Mouse (Mus musculus): ENCODE data around the gene Serpina3f. TPM values are rescaled to one million over a fixed set of nuclear protein-coding genes. Genes with fewer than 3 reads are reported as not detected.

Gene Serpina3f
- polyA plus RNA-seq, 1 experiment: not detected

GRCm38 (mm10) chr12:104243307-104243706 is 29.0 kb downstream of the Serpina3f start:
- Histone ChIP-seq H3K4me3 (no peak overlapping the region), H3K4me2 (ENCODE audit: low read depth) (no peak overlapping the region), H3ac (ENCODE audit: control insufficient read depth, insufficient read length) (no peak overlapping the region), H3K27me3 (ENCODE audit: control insufficient read depth, insufficient read depth, insufficient read length) (no peaks in the 10 kb centered on the region), H3K79me2 (ENCODE audit: control insufficient read depth, insufficient read depth) (no peaks in the 10 kb centered on the region), H3K36me3 (ENCODE audit: control insufficient read depth, insufficient read depth) (no peaks in the 10 kb centered on the region)
- TF ChIP-seq TCF12 (IDR thresholded peaks at IDR 0.05; ENCODE audit: insufficient read depth, poor library complexity, severe bottlenecking): no peak
- no peak for TF ChIP-seq REST (IDR thresholded peaks at IDR 0.05; ENCODE audit: insufficient read depth, insufficient read length)
- no peak for TF ChIP-seq SRF (IDR thresholded peaks at IDR 0.05; ENCODE audit: control insufficient read depth, insufficient read length, low read depth)
- no peak for TF ChIP-seq TCF3 (IDR thresholded peaks at IDR 0.05; ENCODE audit: insufficient read length, low read depth)
- no peak for TF ChIP-seq MYOG (IDR thresholded peaks at IDR 0.05; ENCODE audit: control insufficient read depth in 1 of 3, insufficient read depth in 1 of 3, insufficient read length in 2 of 3, low read depth in 2 of 3)
- TF ChIP-seq MYOD1 (IDR thresholded peaks at IDR 0.05; ENCODE audit: control insufficient read depth in 1 of 3, insufficient read length in 2 of 3, low read depth in 2 of 3): no peak

GRCm38 (mm10) chr12:104245092-104245491 is 30.7 kb downstream of the Serpina3f start:
- TF ChIP-seq CEBPB (IDR thresholded peaks at IDR 0.05; ENCODE audit: insufficient read depth, poor library complexity, severe bottlenecking): no peak
- TF ChIP-seq POLR2AphosphoS2 (IDR thresholded peaks at IDR 0.05; ENCODE audit: insufficient read length, low read depth): no peak
- TF ChIP-seq REST (IDR thresholded peaks at IDR 0.05; ENCODE audit: insufficient read depth, insufficient read length): no peak
- TF ChIP-seq MYOD1 (IDR thresholded peaks at IDR 0.05; ENCODE audit: control insufficient read depth in 1 of 3, insufficient read length in 2 of 3, low read depth in 2 of 3): no peak
- TF ChIP-seq MYOG (IDR thresholded peaks at IDR 0.05; ENCODE audit: control insufficient read depth in 1 of 3, insufficient read depth in 1 of 3, insufficient read length in 2 of 3, low read depth in 2 of 3): no peak
- no peak for TF ChIP-seq TCF12 (IDR thresholded peaks at IDR 0.05; ENCODE audit: insufficient read depth, poor library complexity, severe bottlenecking)
- no peak for TF ChIP-seq E2F4 (IDR thresholded peaks at IDR 0.05; ENCODE audit: insufficient read depth)
- TF ChIP-seq MAX (IDR thresholded peaks at IDR 0.05; ENCODE audit: low read depth): no peak
- TF ChIP-seq USF1 (IDR thresholded peaks at IDR 0.05; ENCODE audit: low read depth): no peak
- no peak for TF ChIP-seq SRF (IDR thresholded peaks at IDR 0.05; ENCODE audit: control insufficient read depth, insufficient read length, low read depth)
- no peak for TF ChIP-seq POLR2A (IDR thresholded peaks at IDR 0.05; ENCODE audit: insufficient read length, low read depth)
- no peak overlapping the region for H3ac ChIP-seq (ENCODE audit: control insufficient read depth, insufficient read length)
- no peaks in the 10 kb centered on the region for H3K27me3 ChIP-seq (ENCODE audit: control insufficient read depth, insufficient read depth, insufficient read length)
- H3K4me2 ChIP-seq (ENCODE audit: low read depth): no peak overlapping the region
- no peaks in the 10 kb centered on the region for H3K36me3 ChIP-seq (ENCODE audit: control insufficient read depth, insufficient read depth)
- no peak overlapping the region for H3K4me3 ChIP-seq
- no peaks in the 10 kb centered on the region for H3K79me2 ChIP-seq (ENCODE audit: control insufficient read depth, insufficient read depth)

- Histone ChIP-seq H3K27me3 (ENCODE audit: control insufficient read depth, insufficient read depth, insufficient read length) (no peaks in the 10 kb centered on the region), H3K79me2 (ENCODE audit: control insufficient read depth, insufficient read depth) (no peaks in the 10 kb centered on the region), H3K36me3 (ENCODE audit: control insufficient read depth, insufficient read depth) (no peaks in the 10 kb centered on the region), H3K4me3 (no peak overlapping the region), H3K4me2 (ENCODE audit: low read depth) (no peak overlapping the region), H3ac (ENCODE audit: control insufficient read depth, insufficient read length) (no peak overlapping the region)
- TF ChIP-seq TCF12 (IDR thresholded peaks at IDR 0.05; ENCODE audit: insufficient read depth, poor library complexity, severe bottlenecking) (no peak), POLR2AphosphoS2 (IDR thresholded peaks at IDR 0.05; ENCODE audit: insufficient read length, low read depth) (no peak), POLR2A (IDR thresholded peaks at IDR 0.05; ENCODE audit: insufficient read length, low read depth) (no peak), E2F4 (IDR thresholded peaks at IDR 0.05; ENCODE audit: insufficient read depth) (no peak), USF1 (IDR thresholded peaks at IDR 0.05; ENCODE audit: low read depth) (no peak), MYOG (IDR thresholded peaks at IDR 0.05; ENCODE audit: control insufficient read depth in 1 of 3, insufficient read depth in 1 of 3, insufficient read length in 2 of 3, low read depth in 2 of 3) (no peak), REST (IDR thresholded peaks at IDR 0.05; ENCODE audit: insufficient read depth, insufficient read length) (no peak), MAX (IDR thresholded peaks at IDR 0.05; ENCODE audit: low read depth) (no peak), CEBPB (IDR thresholded peaks at IDR 0.05; ENCODE audit: insufficient read depth, poor library complexity, severe bottlenecking) (no peak), TCF3 (IDR thresholded peaks at IDR 0.05; ENCODE audit: insufficient read length, low read depth) (no peak), MYOD1 (IDR thresholded peaks at IDR 0.05; ENCODE audit: control insufficient read depth in 1 of 3, insufficient read length in 2 of 3, low read depth in 2 of 3) (no peak), SRF (IDR thresholded peaks at IDR 0.05; ENCODE audit: control insufficient read depth, insufficient read length, low read depth) (no peak)
Observed at GRCm38 (mm10) chr12:104245595-104245994, 31.3 kb downstream of the Serpina3f start.

GRCm38 (mm10) chr12:104247553-104248002 is 33.2 kb downstream of the Serpina3f start:
- Histone ChIP-seq H3K79me2 (ENCODE audit: control insufficient read depth, insufficient read depth) (no peaks in the 10 kb centered on the region), H3ac (ENCODE audit: control insufficient read depth, insufficient read length) (no peak overlapping the region), H3K27me3 (ENCODE audit: control insufficient read depth, insufficient read depth, insufficient read length) (no peaks in the 10 kb centered on the region), H3K36me3 (ENCODE audit: control insufficient read depth, insufficient read depth) (no peaks in the 10 kb centered on the region), H3K4me2 (ENCODE audit: low read depth) (no peak overlapping the region), H3K4me3 (no peak overlapping the region)
- TF ChIP-seq SRF (IDR thresholded peaks at IDR 0.05; ENCODE audit: control insufficient read depth, insufficient read length, low read depth): no peak
- TF ChIP-seq MYOD1 (IDR thresholded peaks at IDR 0.05; ENCODE audit: control insufficient read depth in 1 of 3, insufficient read length in 2 of 3, low read depth in 2 of 3): no peak
- no peak for TF ChIP-seq MAX (IDR thresholded peaks at IDR 0.05; ENCODE audit: low read depth)
- no peak for TF ChIP-seq POLR2A (IDR thresholded peaks at IDR 0.05; ENCODE audit: insufficient read length, low read depth)
- no peak for TF ChIP-seq MYOG (IDR thresholded peaks at IDR 0.05; ENCODE audit: control insufficient read depth in 1 of 3, insufficient read depth in 1 of 3, insufficient read length in 2 of 3, low read depth in 2 of 3)

GRCm38 (mm10) chr12:104248231-104248630 is 33.9 kb downstream of the Serpina3f start:
- no peaks in the 10 kb centered on the region for H3K27me3 ChIP-seq (ENCODE audit: control insufficient read depth, insufficient read depth, insufficient read length)
- no peaks in the 10 kb centered on the region for H3K36me3 ChIP-seq (ENCODE audit: control insufficient read depth, insufficient read depth)
- H3K4me2 ChIP-seq (ENCODE audit: low read depth): no peak overlapping the region
- no peak overlapping the region for H3K4me3 ChIP-seq
- H3K79me2 ChIP-seq (ENCODE audit: control insufficient read depth, insufficient read depth): no peaks in the 10 kb centered on the region
- no peak for TF ChIP-seq TCF3 (IDR thresholded peaks at IDR 0.05; ENCODE audit: insufficient read length, low read depth)
- TF ChIP-seq SRF (IDR thresholded peaks at IDR 0.05; ENCODE audit: control insufficient read depth, insufficient read length, low read depth): no peak
- TF ChIP-seq REST (IDR thresholded peaks at IDR 0.05; ENCODE audit: insufficient read depth, insufficient read length): no peak
- no peak for TF ChIP-seq E2F4 (IDR thresholded peaks at IDR 0.05; ENCODE audit: insufficient read depth)
- no peak for TF ChIP-seq POLR2A (IDR thresholded peaks at IDR 0.05; ENCODE audit: insufficient read length, low read depth)
- no peak for TF ChIP-seq POLR2AphosphoS2 (IDR thresholded peaks at IDR 0.05; ENCODE audit: insufficient read length, low read depth)
- no peak for TF ChIP-seq USF1 (IDR thresholded peaks at IDR 0.05; ENCODE audit: low read depth)
- TF ChIP-seq MAX (IDR thresholded peaks at IDR 0.05; ENCODE audit: low read depth): no peak
- TF ChIP-seq MYOD1 (IDR thresholded peaks at IDR 0.05; ENCODE audit: control insufficient read depth in 1 of 3, insufficient read length in 2 of 3, low read depth in 2 of 3): no peak
- TF ChIP-seq MYOG (IDR thresholded peaks at IDR 0.05; ENCODE audit: control insufficient read depth in 1 of 3, insufficient read depth in 1 of 3, insufficient read length in 2 of 3, low read depth in 2 of 3): no peak
- no peak for TF ChIP-seq CEBPB (IDR thresholded peaks at IDR 0.05; ENCODE audit: insufficient read depth, poor library complexity, severe bottlenecking)
- no peak for TF ChIP-seq TCF12 (IDR thresholded peaks at IDR 0.05; ENCODE audit: insufficient read depth, poor library complexity, severe bottlenecking)
- no peak overlapping the region for H3ac ChIP-seq (ENCODE audit: control insufficient read depth, insufficient read length)

All from myocyte (in vitro differentiated cells).